Mouse (Mus musculus) stomach, postnatal 0 days (tissue): ENCODE data around the gene Lsmem1. TPM values are rescaled to one million over a fixed set of nuclear protein-coding genes. Genes with fewer than 3 reads are reported as not detected.

Experiments
- ATAC-seq: fragments of 200-750 bp; cut with Nextera tagmentation; 2 replicates; pipeline ENCODE4 v1.8.0; 2017; ENCODE audit not compliant: low FRiP score, low TSS enrichment
- DNase-seq: peaks from one replicate; pipeline ENCODE4 v3.0.0-alpha.2; 2016; ENCODE audit warnings: low spot score
- H3K27ac ChIP-seq: fragments of 300-500 bp; sonication (generic); replicated peaks from 2 replicates; pipeline ENCODE4 v1.5.1; 2014; ENCODE audit warnings: mild to moderate bottlenecking, control low read depth
- H3K27me3 ChIP-seq: fragments of 300-500 bp; sonication (generic); 2 replicates; pipeline ENCODE4 v1.6.1; 2014; ENCODE audit warnings: low read length; ENCODE audit not compliant: control insufficient read depth, insufficient read depth
- H3K36me3 ChIP-seq: fragments of 300-500 bp; sonication (generic); 2 replicates; pipeline ENCODE4 v1.6.1; 2014; ENCODE audit warnings: low read length, mixed read lengths; ENCODE audit not compliant: control insufficient read depth, insufficient read depth
- H3K4me1 ChIP-seq: fragments of 300-500 bp; sonication (generic); replicated peaks from 2 replicates; pipeline ENCODE4 v1.6.1; 2014; ENCODE audit warnings: antibody characterized with exemption; ENCODE audit not compliant: control insufficient read depth, insufficient read depth
- H3K4me2 ChIP-seq: fragments of 300-500 bp; sonication (generic); replicated peaks from 2 replicates; pipeline ENCODE4 v1.6.1; 2014; ENCODE audit warnings: low read depth, mild to moderate bottlenecking, control low read depth, moderate library complexity
- H3K4me3 ChIP-seq: fragments of 300-500 bp; sonication (generic); 2 replicates; pipeline ENCODE4 v1.5.1; 2014; ENCODE audit warnings: low read depth, low read length, control low read depth
- H3K9ac ChIP-seq: fragments of 300-500 bp; sonication (generic); 2 replicates; pipeline ENCODE4 v1.6.1; 2014; ENCODE audit warnings: mild to moderate bottlenecking, low read length, control low read depth, mixed read lengths
- H3K9me3 ChIP-seq: fragments of 300-500 bp; sonication (generic); 2 replicates; pipeline ENCODE4 v1.6.1; 2016; ENCODE audit warnings: low read length; ENCODE audit not compliant: control insufficient read depth
- CTCF ChIP-seq: IDR thresholded peaks from 2 replicates; pipeline ENCODE4 v1.5.1; 2016; ENCODE audit warnings: antibody characterized with exemption, low read depth, mild to moderate bottlenecking, moderate library complexity
- EP300 ChIP-seq: optimal IDR thresholded peaks from 2 replicates; pipeline ENCODE3; 2016; ENCODE audit warnings: antibody characterized with exemption
- WGBS: fragments of 180-500 bp; shearing (Covaris S2); extraction: QIAGEN DNeasy Blood & Tissue Kit; methylation state at CpG from one replicate; pipeline ENCODE4 v1.1.7; 2014; 5-methylcytosine and 5-hydroxymethylcytosine counted together
- polyA plus RNA-seq: library from polyadenylated mRNA; unstranded; fragments of >200 nt; fragmentation: Nextera tagmentation; extraction: Ambion mirVana; gene quantifications from 2 replicates; pipeline ENCODE4 v1.2.1, GENCODE M21; 2015

Gene Lsmem1
- polyA plus RNA-seq, 1 experiment from 2014 or later = not detected

DNA sequence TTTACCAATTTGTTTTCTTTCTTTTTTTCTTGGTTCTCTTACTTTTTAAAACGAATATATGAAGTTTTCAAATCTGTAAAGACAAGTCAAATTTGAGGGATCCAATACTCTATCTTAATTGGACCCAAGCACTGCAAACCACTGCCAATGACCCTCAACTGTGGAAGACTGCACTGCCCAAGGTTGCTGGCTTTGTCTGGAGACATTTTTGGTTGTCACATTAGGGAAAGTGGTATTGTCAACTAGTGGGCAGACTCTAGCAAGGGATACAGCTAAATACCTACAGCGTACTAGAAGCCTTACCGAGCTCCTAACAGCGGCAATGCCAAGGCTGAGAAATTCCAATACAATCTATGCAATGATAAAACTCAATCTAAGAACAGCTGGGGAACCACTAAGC lies 8.6 kb upstream of the Lsmem1 start:
- Histone ChIP-seq H3K9me3 (no peaks in the 10 kb centered on the region), H3K27me3 (no peaks in the 10 kb centered on the region), H3K4me1 (no peaks in the 10 kb centered on the region), H3K9ac (no peak overlapping the region), H3K4me3 (no peak overlapping the region), H3K27ac (no peak overlapping the region), H3K36me3 (peaks cover 21% of the 10 kb centered on the region), H3K4me2 (no peak overlapping the region)
- TF ChIP-seq EP300 = no peak
- no peak for TF ChIP-seq CTCF
- 93% methylated on average over 4 of the region's 4 CpGs for WGBS
- ATAC-seq (no peak), DNase-seq (no peak)

DNA sequence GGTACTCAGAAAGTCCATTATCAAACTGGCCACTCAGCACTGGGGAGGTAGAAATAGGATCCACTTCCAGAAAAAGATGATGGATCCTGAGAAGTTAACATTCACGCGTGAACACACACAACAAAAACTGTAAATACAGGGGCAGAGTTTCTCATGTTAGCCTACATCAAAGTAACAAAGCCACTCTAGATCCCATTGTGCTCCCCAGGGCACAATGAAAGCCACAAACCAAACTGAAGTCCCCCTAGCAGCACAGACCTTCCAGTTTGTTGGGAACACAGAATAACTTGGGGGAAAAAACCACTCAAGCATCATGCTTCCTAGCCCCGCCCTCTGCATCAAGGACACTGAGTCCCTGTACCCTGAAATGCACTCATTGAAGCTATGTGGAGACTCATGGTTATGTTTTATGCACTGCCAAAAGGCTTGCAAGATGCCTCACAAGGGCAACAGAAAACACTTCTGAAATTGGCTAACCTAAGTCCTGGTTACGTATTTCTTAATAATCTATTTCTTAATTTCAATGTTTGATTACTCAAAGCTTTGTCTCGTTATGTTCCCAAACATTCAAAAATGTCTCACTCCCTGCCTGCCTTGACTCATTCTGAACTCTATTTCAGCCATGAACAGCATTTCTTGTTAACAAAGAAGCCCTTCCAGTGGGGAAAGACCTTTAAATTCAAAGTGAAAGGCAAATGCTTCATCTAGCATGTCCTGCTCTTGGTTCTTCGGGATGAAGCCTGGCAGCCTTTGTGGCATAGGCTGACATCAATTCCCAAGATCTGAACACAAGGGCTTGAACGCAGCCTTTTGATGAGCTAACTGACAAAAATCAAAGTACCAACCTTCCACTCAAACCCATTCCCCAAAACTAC lies 3.1 kb upstream of the Lsmem1 start:
- Histone ChIP-seq H3K27ac (no peak overlapping the region), H3K4me3 (no peak overlapping the region), H3K36me3 (peaks cover 21% of the 10 kb centered on the region), H3K9ac (no peak overlapping the region), H3K4me2 (no peak overlapping the region), H3K4me1 (no peaks in the 10 kb centered on the region), H3K27me3 (no peaks in the 10 kb centered on the region), H3K9me3 (no peaks in the 10 kb centered on the region)
- DNase-seq = no peak
- no peak for ATAC-seq
- 85% methylated on average over 7 of the region's 7 CpGs for WGBS
- no peak for TF ChIP-seq CTCF
- TF ChIP-seq EP300 = no peak

DNA sequence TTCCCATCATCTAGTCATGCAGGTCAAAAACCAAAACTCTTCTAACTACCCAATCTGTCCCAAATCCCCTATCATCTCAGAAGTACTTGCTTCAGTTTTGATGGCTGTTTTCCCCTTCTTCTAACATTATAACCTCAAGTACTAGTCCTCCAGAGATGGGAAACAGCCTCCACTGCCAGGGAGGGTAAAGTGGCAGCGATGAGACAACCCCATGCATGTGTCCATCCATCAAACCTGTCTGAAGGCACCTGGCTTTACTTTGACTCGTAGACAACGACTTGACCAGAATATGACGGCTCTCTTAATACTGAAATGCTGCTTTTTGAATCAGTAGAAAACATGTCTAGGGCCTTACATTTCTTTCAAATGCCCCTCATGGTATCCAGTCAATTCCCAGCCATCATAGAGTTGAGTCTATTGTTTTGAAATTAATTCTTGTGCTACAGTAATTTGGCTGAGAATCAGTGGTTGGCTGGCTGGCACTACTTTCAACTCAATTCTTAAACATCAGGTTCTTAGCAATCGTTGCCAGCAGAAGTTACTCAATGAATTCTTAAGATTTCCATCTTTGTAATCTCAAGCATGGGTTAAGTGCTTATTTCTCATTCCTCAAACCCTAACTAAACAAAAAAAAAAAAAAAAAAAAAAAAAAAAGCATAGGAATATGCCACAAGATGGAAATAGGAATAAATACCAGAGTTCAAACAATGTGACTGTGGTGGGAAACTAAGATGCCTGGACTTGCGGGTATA lies 1.4 kb upstream of the Lsmem1 start:
- DNase-seq (no peak), ATAC-seq (no peak)
- H3K4me2 ChIP-seq = no peak overlapping the region
- no peaks in the 10 kb centered on the region for H3K27me3 ChIP-seq
- no peaks in the 10 kb centered on the region for H3K9me3 ChIP-seq
- H3K4me3 ChIP-seq = no peak overlapping the region
- no peaks in the 10 kb centered on the region for H3K4me1 ChIP-seq
- no peak overlapping the region for H3K9ac ChIP-seq
- peaks cover 14% of the 10 kb centered on the region for H3K36me3 ChIP-seq
- no peak overlapping the region for H3K27ac ChIP-seq
- TF ChIP-seq EP300 (no peak), CTCF (no peak)
- 80% methylated on average over 6 of the region's 6 CpGs for WGBS

DNA sequence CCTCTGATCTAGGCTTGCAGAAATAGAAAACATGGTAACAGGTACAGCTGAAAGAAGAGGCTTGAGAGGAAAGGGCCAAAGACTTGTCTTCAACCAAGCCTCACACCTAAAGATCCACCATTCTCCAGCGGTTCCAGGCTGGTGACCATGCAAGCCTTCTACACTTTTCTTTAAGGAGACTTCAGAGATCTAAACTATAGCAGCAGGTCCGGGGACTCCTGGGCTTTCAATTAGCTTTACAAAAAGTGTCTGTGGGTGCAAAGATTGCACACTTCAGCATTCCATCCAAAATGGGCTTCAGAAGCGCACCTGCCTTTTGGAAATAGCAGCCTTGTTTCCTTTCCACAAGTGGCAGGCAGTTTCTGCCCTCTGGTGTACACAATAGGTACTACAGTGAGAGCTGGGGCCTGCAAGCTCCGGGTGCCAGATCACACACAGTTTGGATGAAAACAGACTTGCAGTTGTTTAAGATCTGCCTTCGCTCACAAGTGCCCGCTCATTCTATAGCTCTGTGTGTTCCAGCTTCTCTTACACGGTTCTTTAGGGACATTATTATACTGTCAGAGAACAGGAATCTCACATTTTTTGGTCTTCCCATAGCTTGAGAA lies 609 bp upstream of the Lsmem1 start:
- H3K9ac ChIP-seq = no peak overlapping the region
- DNase-seq (peak; percentile 58), ATAC-seq (peak; percentile 49; the same call in 1 of the 2 replicates)
- no peak overlapping the region for H3K27ac ChIP-seq
- H3K4me2 ChIP-seq = no peak overlapping the region
- no peaks in the 10 kb centered on the region for H3K9me3 ChIP-seq
- WGBS = 40% methylated on average over 7 of the region's 7 CpGs
- peaks cover 10% of the 10 kb centered on the region for H3K36me3 ChIP-seq
- H3K4me3 ChIP-seq = no peak overlapping the region
- peak; percentile 91 for TF ChIP-seq CTCF
- no peak for TF ChIP-seq EP300
- H3K4me1 ChIP-seq = no peaks in the 10 kb centered on the region
- H3K27me3 ChIP-seq = no peaks in the 10 kb centered on the region

DNA sequence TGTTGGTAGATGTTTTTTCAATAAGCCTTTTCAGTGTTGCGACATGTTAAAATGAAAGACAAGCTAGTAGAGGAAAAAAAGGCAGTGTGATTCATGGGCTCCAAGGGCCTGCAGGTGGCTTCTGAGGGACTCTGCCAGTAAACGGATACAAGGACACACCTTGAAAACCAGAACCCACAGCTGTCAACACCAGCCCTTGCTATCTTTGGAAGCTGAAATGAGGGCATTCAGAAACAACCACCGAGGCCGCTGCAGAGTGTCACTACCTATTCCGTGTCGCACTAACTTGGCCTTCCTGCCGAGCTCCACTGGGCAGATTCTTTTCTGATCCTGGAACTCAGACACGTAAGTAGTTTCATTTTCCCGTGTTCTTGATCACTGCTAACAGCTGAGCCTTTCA lies 863 bp downstream of the Lsmem1 start:
- no peaks in the 10 kb centered on the region for H3K9me3 ChIP-seq
- H3K27ac ChIP-seq = no peak overlapping the region
- 70% methylated on average over 9 of the region's 9 CpGs for WGBS
- H3K36me3 ChIP-seq = peaks cover 6% of the 10 kb centered on the region
- H3K4me3 ChIP-seq = no peak overlapping the region
- H3K9ac ChIP-seq = no peak overlapping the region
- no peak for TF ChIP-seq CTCF
- no peak for TF ChIP-seq EP300
- H3K4me1 ChIP-seq = no peaks in the 10 kb centered on the region
- no peaks in the 10 kb centered on the region for H3K27me3 ChIP-seq
- DNase-seq (no peak), ATAC-seq (no peak)
- no peak overlapping the region for H3K4me2 ChIP-seq
